Mouse (Mus musculus): ENCODE measurements around the gene Misp.

- TF ChIP-seq CTCF (IDR thresholded peaks at IDR 0.05; ENCODE audit: insufficient read depth, low read length) (no peak), POLR2A (IDR thresholded peaks at IDR 0.05; ENCODE audit: borderline replicate concordance, extremely low read depth, low read depth, low read length) (no peak)
These were observed 43.8 kb downstream of the Misp start for GRCm38 (mm10) chr10:79864351-79865188.
